ENCODE assay signal across 11 mouse cellular contexts in genomic region chr1:133227378-133227777, GRCm38 (mm10).
DNase-seq lines count a peak whose midpoint lies in the region; ATAC-seq and TF ChIP-seq lines count a peak whose summit lies in the region.
"Had no signal": no experiment of that assay in that cellular context is flagged by ENCODE, and none has a peak within 500 bp of the region (broad histone marks: within the 10 kb centered on the region; RNA-seq: fewer than 3 reads in every experiment).

No protein-coding gene starts in this region.

- no peaks in the 10 kb centered on the region for H3K36me3 ChIP-seq in heart, postnatal 0 days (replicated peaks; ENCODE audit: control insufficient read depth, insufficient read depth, low read length)
- no peaks in the 10 kb centered on the region for H3K36me3 ChIP-seq in forebrain, embryonic 13.5 days (ENCODE audit: poor library complexity, severe bottlenecking)
- no peaks in the 10 kb centered on the region for H3K36me3 ChIP-seq in midbrain, embryonic 16.5 days (ENCODE audit: control insufficient read depth, insufficient read depth, low read length)
- H3K36me3 ChIP-seq: embryonic facial prominence, embryonic 12.5 days; G1E; neural tube, embryonic 12.5 days had no signal

- intact Hi-C loops in heart, postnatal 14 days (cut with DNase I): loop anchor here (2.0 to 10.0 kb wide), 3 partner anchors 29 to 77 kb away; partner anchors contain the start of gene Golt1a

- no peak for TF ChIP-seq CTCF in heart, postnatal 0 days (IDR thresholded peaks at IDR 0.05; ENCODE audit: low read depth)

- H3K27me3 ChIP-seq in heart, postnatal 0 days (ENCODE audit: control insufficient read depth, insufficient read depth, low read length): no peaks in the 10 kb centered on the region
- peaks cover 4% of the 10 kb centered on the region; the same call in 1 of the 2 replicates for H3K27me3 ChIP-seq in forebrain, embryonic 13.5 days
- no peaks in the 10 kb centered on the region for H3K27me3 ChIP-seq in midbrain, embryonic 16.5 days (ENCODE audit: control insufficient read depth, insufficient read depth, low read depth, low read length)

- 23% methylated on average over 2 of the region's 2 CpGs for WGBS in heart, postnatal 0 days
- WGBS in forebrain, embryonic 13.5 days: 22% methylated on average over 2 of the region's 2 CpGs
- 21% methylated on average over 2 of the region's 2 CpGs for WGBS in midbrain, embryonic 16.5 days

- H3K9ac ChIP-seq in heart, postnatal 0 days (replicated peaks; ENCODE audit: low read depth, low read length): peak overlapping the region; percentile 48; the same call in 1 of the 2 replicates
- H3K9ac ChIP-seq in forebrain, embryonic 13.5 days: peak overlapping the region; percentile 31
- H3K9ac ChIP-seq in midbrain, embryonic 16.5 days (ENCODE audit: low read depth, low read length): no peak overlapping the region
- H3K9ac ChIP-seq: embryonic facial prominence, embryonic 12.5 days; neural tube, embryonic 12.5 days had no signal

- TF ChIP-seq EP300 in heart, postnatal 0 days (IDR thresholded peaks at IDR 0.05; ENCODE audit: low read depth): no peak

- H3K9me3 ChIP-seq in heart, postnatal 0 days (replicated peaks; ENCODE audit: control insufficient read depth, low read length): no peaks in the 10 kb centered on the region
- H3K9me3 ChIP-seq in forebrain, embryonic 13.5 days (replicated peaks): no peaks in the 10 kb centered on the region
- H3K9me3 ChIP-seq in midbrain, embryonic 16.5 days (replicated peaks; ENCODE audit: control insufficient read depth, low read length, poor library complexity, severe bottlenecking): no peaks in the 10 kb centered on the region
- H3K9me3 ChIP-seq: embryonic facial prominence, embryonic 12.5 days; G1E; neural tube, embryonic 12.5 days had no signal

- ATAC-seq in heart, postnatal 0 days (ENCODE audit: insufficient read depth, low read depth): no peak
- peak; percentile 48; the same call in 1 of the 2 replicates for ATAC-seq in common myeloid progenitor, adult 5-6 weeks (replicated peaks; ENCODE audit: low read depth, poor library complexity, severe bottlenecking)
- ATAC-seq in forebrain, embryonic 13.5 days: no peak
- ATAC-seq in midbrain, embryonic 16.5 days: no peak

- H3K4me3 ChIP-seq in heart, postnatal 0 days (ENCODE audit: low read depth, low read length): no peak overlapping the region
- H3K4me3 ChIP-seq in forebrain, embryonic 13.5 days: no peak overlapping the region
- no peak overlapping the region for H3K4me3 ChIP-seq in midbrain, embryonic 16.5 days (ENCODE audit: low read depth, low read length)
- H3K4me3 ChIP-seq: embryonic facial prominence, embryonic 12.5 days; neural tube, embryonic 12.5 days had no signal

- no peak for DNase-seq in heart, postnatal 0 days (ENCODE audit: low spot score)
- no peak for DNase-seq in heart, postnatal 14 days
- DNase-seq in kidney, postnatal 25 days: no peak
- no peak for DNase-seq in right cerebral cortex, postnatal 4 days
- DNase-seq: thymus, adult 2 months had no signal

- H3K4me2 ChIP-seq in heart, postnatal 0 days (ENCODE audit: low read depth, low read length): peak overlapping the region; percentile 32
- H3K4me2 ChIP-seq in forebrain, embryonic 13.5 days: peak overlapping the region; percentile 30
- no peak overlapping the region for H3K4me2 ChIP-seq in midbrain, embryonic 16.5 days (ENCODE audit: low read length)
- H3K4me2 ChIP-seq: embryonic facial prominence, embryonic 12.5 days; neural tube, embryonic 12.5 days had no signal

- peak overlapping the region; percentile 97 for H3K27ac ChIP-seq in heart, postnatal 0 days (ENCODE audit: low read depth)
- H3K27ac ChIP-seq in forebrain, embryonic 13.5 days: peak overlapping the region; percentile 45
- 0 out of 2 replicates have a peak overlapping the region, but pooled peaks have one; percentile 6 for H3K27ac ChIP-seq in midbrain, embryonic 16.5 days (ENCODE audit: low read length)
- H3K27ac ChIP-seq: embryonic facial prominence, embryonic 12.5 days; neural tube, embryonic 12.5 days had no signal

- peaks cover 47% of the 10 kb centered on the region for H3K4me1 ChIP-seq in heart, postnatal 0 days (ENCODE audit: control insufficient read depth, insufficient read depth)
- H3K4me1 ChIP-seq in forebrain, embryonic 13.5 days: peaks cover 54% of the 10 kb centered on the region
- H3K4me1 ChIP-seq in midbrain, embryonic 16.5 days (ENCODE audit: control insufficient read depth, insufficient read depth, low read length): peaks cover 30% of the 10 kb centered on the region

Comparison
In these comparisons a context has a peak if more than half of its experiments do, and no peak if none do; other contexts are left out.
1. H3K27ac ChIP-seq: peak in every context shown above with its lines; median percentile 97 in heart, postnatal 0 days; 45 in forebrain, embryonic 13.5 days; 6 in midbrain, embryonic 16.5 days.